Mouse (Mus musculus): Measurements from ENCODE around the gene Lrrc74a. TPM values are rescaled to one million over a fixed set of nuclear protein-coding genes. Genes with fewer than 3 reads are reported as not detected.

The Lrrc74a gene
- polyA plus RNA-seq, 1 experiment: not detected

- TF ChIP-seq TAL1 (IDR thresholded peaks at IDR 0.05; ENCODE audit: low read length): no peak
- TF ChIP-seq GATA1 (IDR thresholded peaks at IDR 0.05; ENCODE audit: low read length): no peak
- no peaks in the 10 kb centered on the region for H3K27me3 ChIP-seq (ENCODE audit: control insufficient read depth)
- no peaks in the 10 kb centered on the region for H3K9me3 ChIP-seq (ENCODE audit: control insufficient read depth, low read length)
- H3K4me1 ChIP-seq (ENCODE audit: control insufficient read depth): peaks cover 9% of the 10 kb centered on the region
- H3K4me3 ChIP-seq (replicated peaks): no peak overlapping the region
- H3K36me3 ChIP-seq (ENCODE audit: control insufficient read depth): no peaks in the 10 kb centered on the region
Observed at GRCm38 (mm10) chr12:86790849-86791127, 56.6 kb downstream of the Lrrc74a start.

GRCm38 (mm10) chr12:86791987-86792386, 57.8 kb downstream of the Lrrc74a start:
- Histone ChIP-seq H3K27me3 (ENCODE audit: control insufficient read depth) (no peaks in the 10 kb centered on the region), H3K4me3 (replicated peaks) (no peak overlapping the region), H3K4me1 (ENCODE audit: control insufficient read depth) (peaks cover 9% of the 10 kb centered on the region), H3K9me3 (ENCODE audit: control insufficient read depth, low read length) (no peaks in the 10 kb centered on the region), H3K36me3 (ENCODE audit: control insufficient read depth) (no peaks in the 10 kb centered on the region)
- TF ChIP-seq GATA1 (IDR thresholded peaks at IDR 0.05; ENCODE audit: low read length) (no peak), TAL1 (IDR thresholded peaks at IDR 0.05; ENCODE audit: low read length) (no peak)

- H3K4me3 ChIP-seq (replicated peaks): no peak overlapping the region
- H3K4me1 ChIP-seq (ENCODE audit: control insufficient read depth): peaks cover 11% of the 10 kb centered on the region
- H3K9me3 ChIP-seq (ENCODE audit: control insufficient read depth, low read length): no peaks in the 10 kb centered on the region
- H3K36me3 ChIP-seq (ENCODE audit: control insufficient read depth): no peaks in the 10 kb centered on the region
- no peaks in the 10 kb centered on the region for H3K27me3 ChIP-seq (ENCODE audit: control insufficient read depth)
- no peak for TF ChIP-seq GATA1 (IDR thresholded peaks at IDR 0.05; ENCODE audit: low read length)
- TF ChIP-seq TAL1 (IDR thresholded peaks at IDR 0.05; ENCODE audit: low read length): no peak
Observed at GRCm38 (mm10) chr12:86793830-86794229, 59.7 kb downstream of the Lrrc74a start.

- H3K9me3 ChIP-seq (ENCODE audit: control insufficient read depth, low read length): no peaks in the 10 kb centered on the region
- no peaks in the 10 kb centered on the region for H3K36me3 ChIP-seq (ENCODE audit: control insufficient read depth)
- TF ChIP-seq TAL1 (IDR thresholded peaks at IDR 0.05; ENCODE audit: low read length): no peak
- no peak for TF ChIP-seq GATA1 (IDR thresholded peaks at IDR 0.05; ENCODE audit: low read length)
- H3K4me1 ChIP-seq (ENCODE audit: control insufficient read depth): peaks cover 16% of the 10 kb centered on the region
- H3K4me3 ChIP-seq (replicated peaks): no peak overlapping the region
- H3K27me3 ChIP-seq (ENCODE audit: control insufficient read depth): no peaks in the 10 kb centered on the region
Observed at GRCm38 (mm10) chr12:86794331-86794730, 60.2 kb downstream of the Lrrc74a start.

GRCm38 (mm10) chr12:86795076-86795837, 61.1 kb downstream of the Lrrc74a start:
- Histone ChIP-seq H3K36me3 (ENCODE audit: control insufficient read depth) (no peaks in the 10 kb centered on the region), H3K9me3 (ENCODE audit: control insufficient read depth, low read length) (no peaks in the 10 kb centered on the region), H3K4me1 (ENCODE audit: control insufficient read depth) (peaks cover 18% of the 10 kb centered on the region)

GRCm38 (mm10) chr12:86795838-86796232, 61.7 kb downstream of the Lrrc74a start:
- no peaks in the 10 kb centered on the region for H3K27me3 ChIP-seq (ENCODE audit: control insufficient read depth)

More at GRCm38 (mm10) chr12:86795076-86795837, 61.1 kb downstream of the Lrrc74a start:
- TF ChIP-seq GATA1 (IDR thresholded peaks at IDR 0.05; ENCODE audit: low read length) (no peak), TAL1 (IDR thresholded peaks at IDR 0.05; ENCODE audit: low read length) (no peak)
- H3K27me3 ChIP-seq (ENCODE audit: control insufficient read depth): no peaks in the 10 kb centered on the region
- H3K4me3 ChIP-seq (replicated peaks): no peak overlapping the region

GRCm38 (mm10) chr12:86796351-86796750, 62.2 kb downstream of the Lrrc74a start:
- no peak for TF ChIP-seq TAL1 (IDR thresholded peaks at IDR 0.05; ENCODE audit: low read length)
- no peak for TF ChIP-seq GATA1 (IDR thresholded peaks at IDR 0.05; ENCODE audit: low read length)
- Histone ChIP-seq H3K4me3 (replicated peaks) (no peak overlapping the region), H3K27me3 (ENCODE audit: control insufficient read depth) (peaks cover 3% of the 10 kb centered on the region; the same call in 1 of the 2 replicates), H3K9me3 (ENCODE audit: control insufficient read depth, low read length) (no peaks in the 10 kb centered on the region), H3K4me1 (ENCODE audit: control insufficient read depth) (peaks cover 29% of the 10 kb centered on the region), H3K36me3 (ENCODE audit: control insufficient read depth) (no peaks in the 10 kb centered on the region)

More at GRCm38 (mm10) chr12:86795838-86796232, 61.7 kb downstream of the Lrrc74a start:
- Histone ChIP-seq H3K4me3 (replicated peaks) (no peak overlapping the region), H3K36me3 (ENCODE audit: control insufficient read depth) (no peaks in the 10 kb centered on the region), H3K9me3 (ENCODE audit: control insufficient read depth, low read length) (no peaks in the 10 kb centered on the region), H3K4me1 (ENCODE audit: control insufficient read depth) (peaks cover 23% of the 10 kb centered on the region)
- no peak for TF ChIP-seq GATA1 (IDR thresholded peaks at IDR 0.05; ENCODE audit: low read length)

- no peaks in the 10 kb centered on the region for H3K36me3 ChIP-seq (ENCODE audit: control insufficient read depth)
- no peaks in the 10 kb centered on the region for H3K9me3 ChIP-seq (ENCODE audit: control insufficient read depth, low read length)
- no peak overlapping the region for H3K4me3 ChIP-seq (replicated peaks)
- H3K27me3 ChIP-seq (ENCODE audit: control insufficient read depth): peaks cover 16% of the 10 kb centered on the region
- TF ChIP-seq GATA1 (IDR thresholded peaks at IDR 0.05; ENCODE audit: low read length) (no peak), TAL1 (IDR thresholded peaks at IDR 0.05; ENCODE audit: low read length) (no peak)
- H3K4me1 ChIP-seq (ENCODE audit: control insufficient read depth): peaks cover 41% of the 10 kb centered on the region
Observed at GRCm38 (mm10) chr12:86797771-86798170, 63.6 kb downstream of the Lrrc74a start.

GRCm38 (mm10) chr12:86798773-86799540, 64.8 kb downstream of the Lrrc74a start:
- Histone ChIP-seq H3K9me3 (ENCODE audit: control insufficient read depth, low read length) (no peaks in the 10 kb centered on the region), H3K4me3 (replicated peaks) (no peak overlapping the region), H3K36me3 (ENCODE audit: control insufficient read depth) (no peaks in the 10 kb centered on the region), H3K4me1 (ENCODE audit: control insufficient read depth) (peaks cover 39% of the 10 kb centered on the region), H3K27me3 (ENCODE audit: control insufficient read depth) (peaks cover 27% of the 10 kb centered on the region)
- TF ChIP-seq GATA1 (IDR thresholded peaks at IDR 0.05; ENCODE audit: low read length) (no peak), TAL1 (IDR thresholded peaks at IDR 0.05; ENCODE audit: low read length) (no peak)
